Mouse (Mus musculus): ENCODE data around the gene Slc24a4.

GRCm38 (mm10) chr12:102223404-102223803 is 94.9 kb downstream of the Slc24a4 start:
- TF ChIP-seq CTCF (IDR thresholded peaks at IDR 0.05; ENCODE audit: borderline replicate concordance, extremely low read depth, insufficient read depth, insufficient read length), result no peak
- TF ChIP-seq POLR2A (IDR thresholded peaks at IDR 0.05; ENCODE audit: borderline replicate concordance, extremely low read depth, insufficient read depth, insufficient read length, poor library complexity, severe bottlenecking), result no peak

Data from brain, embryonic 14.5 days (tissue).